Comparison of ENCODE assay signal across 9 mouse cellular contexts in the genomic region with DNA sequence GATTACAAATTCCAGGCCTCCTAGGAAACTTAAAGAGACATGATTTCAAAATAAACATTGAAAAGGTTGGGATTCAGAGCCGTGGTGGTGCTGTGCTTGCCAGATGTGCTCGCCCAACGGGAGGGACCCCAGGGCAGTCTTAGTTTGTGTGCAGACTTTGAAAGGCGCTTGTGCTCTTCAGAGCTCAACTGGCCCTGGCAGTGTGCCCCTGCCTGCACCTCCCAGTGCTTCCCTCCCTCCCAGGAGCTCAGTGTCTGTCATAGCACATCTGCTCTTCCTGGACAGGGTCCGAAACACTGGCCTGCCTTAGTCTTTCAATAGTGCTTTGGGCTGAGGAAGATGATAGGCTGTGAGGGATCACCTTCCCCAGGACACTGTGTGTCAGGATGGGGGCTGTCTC. TPM values are rescaled to one million over a fixed set of nuclear protein-coding genes. Genes with fewer than 3 reads are reported as not detected.
DNase-seq lines count a peak whose midpoint lies in the region; ATAC-seq and TF ChIP-seq lines count a peak whose summit lies in the region.
"Had no signal": no experiment of that assay in that cellular context is flagged by ENCODE, and none has a peak within 500 bp of the region (broad histone marks: within the 10 kb centered on the region; RNA-seq: fewer than 3 reads in every experiment).

No protein-coding gene starts in this region.

- no peak overlapping the region for H3K9ac ChIP-seq in forebrain, embryonic 12.5 days
- no peak overlapping the region for H3K9ac ChIP-seq in forebrain, embryonic 15.5 days (replicated peaks)
- H3K9ac ChIP-seq in liver, embryonic 12.5 days = no peak overlapping the region
- no peak overlapping the region for H3K9ac ChIP-seq in liver, postnatal 0 days (replicated peaks)
- H3K9ac ChIP-seq in embryonic facial prominence, embryonic 15.5 days = no peak overlapping the region
- H3K9ac ChIP-seq in limb, embryonic 14.5 days (ENCODE audit: low read depth, low read length, severe bottlenecking) = no peak overlapping the region

- no peaks in the 10 kb centered on the region for H3K9me3 ChIP-seq in forebrain, embryonic 12.5 days
- H3K9me3 ChIP-seq in forebrain, embryonic 15.5 days = no peaks in the 10 kb centered on the region
- no peaks in the 10 kb centered on the region for H3K9me3 ChIP-seq in liver, embryonic 12.5 days (replicated peaks)
- H3K9me3 ChIP-seq in liver, postnatal 0 days (ENCODE audit: low read length) = no peaks in the 10 kb centered on the region
- no peaks in the 10 kb centered on the region for H3K9me3 ChIP-seq in embryonic facial prominence, embryonic 15.5 days (replicated peaks)
- no peaks in the 10 kb centered on the region for H3K9me3 ChIP-seq in limb, embryonic 14.5 days (ENCODE audit: control insufficient read depth, low read length)
- H3K9me3 ChIP-seq: neural tube, embryonic 12.5 days had no signal

- no peak overlapping the region for H3K4me2 ChIP-seq in forebrain, embryonic 12.5 days
- H3K4me2 ChIP-seq in forebrain, embryonic 15.5 days (replicated peaks) = no peak overlapping the region
- no peak overlapping the region for H3K4me2 ChIP-seq in liver, embryonic 12.5 days
- H3K4me2 ChIP-seq in liver, postnatal 0 days (ENCODE audit: low read depth, low read length) = no peak overlapping the region
- H3K4me2 ChIP-seq in embryonic facial prominence, embryonic 15.5 days (replicated peaks) = no peak overlapping the region
- H3K4me2 ChIP-seq in limb, embryonic 14.5 days (replicated peaks; ENCODE audit: low read depth, low read length, severe bottlenecking) = no peak overlapping the region
- H3K4me2 ChIP-seq: neural tube, embryonic 12.5 days had no signal

- ATAC-seq in forebrain, embryonic 12.5 days (ENCODE audit: low FRiP score) = no peak
- no peak for ATAC-seq in forebrain, embryonic 15.5 days (replicated peaks)
- ATAC-seq in liver, embryonic 12.5 days = no peak
- no peak for ATAC-seq in liver, postnatal 0 days
- ATAC-seq in embryonic facial prominence, embryonic 15.5 days (ENCODE audit: insufficient number of reproducible peaks, low FRiP score, low TSS enrichment, low read depth) = peak; percentile 42; the same call in 1 of the 2 replicates
- ATAC-seq in limb, embryonic 14.5 days (ENCODE audit: low FRiP score, low read depth) = no peak

- H3K27ac ChIP-seq in forebrain, embryonic 12.5 days = peak overlapping the region; percentile 44
- H3K27ac ChIP-seq in forebrain, embryonic 15.5 days (replicated peaks) = no peak overlapping the region
- H3K27ac ChIP-seq in liver, embryonic 12.5 days = 0 out of 2 replicates have a peak overlapping the region, but pooled peaks have one; percentile 22
- no peak overlapping the region for H3K27ac ChIP-seq in liver, postnatal 0 days (ENCODE audit: low read depth)
- H3K27ac ChIP-seq in embryonic facial prominence, embryonic 15.5 days (replicated peaks) = peak overlapping the region; percentile 77
- peak overlapping the region; percentile 56; the same call in 1 of the 2 replicates for H3K27ac ChIP-seq in limb, embryonic 14.5 days (replicated peaks; ENCODE audit: low read depth, low read length)
- H3K27ac ChIP-seq: neural tube, embryonic 12.5 days had no signal

- H3K27me3 ChIP-seq in forebrain, embryonic 12.5 days = no peaks in the 10 kb centered on the region
- no peaks in the 10 kb centered on the region for H3K27me3 ChIP-seq in forebrain, embryonic 15.5 days
- H3K27me3 ChIP-seq in liver, embryonic 12.5 days (replicated peaks) = no peaks in the 10 kb centered on the region
- H3K27me3 ChIP-seq in liver, postnatal 0 days (ENCODE audit: insufficient read depth, low read length) = no peaks in the 10 kb centered on the region
- H3K27me3 ChIP-seq in embryonic facial prominence, embryonic 15.5 days = no peaks in the 10 kb centered on the region
- H3K27me3 ChIP-seq in limb, embryonic 14.5 days (ENCODE audit: control insufficient read depth, insufficient read depth, low read length) = no peaks in the 10 kb centered on the region
- H3K27me3 ChIP-seq: neural tube, embryonic 12.5 days had no signal

- no peak for DNase-seq in liver, postnatal 0 days
- DNase-seq in limb, embryonic 14.5 days (ENCODE audit: low spot score) = peak; percentile 21
- no peak for DNase-seq in layer of hippocampus, postnatal 36 days
- no peak for DNase-seq in embryo, embryonic 10.5 days (ENCODE audit: low spot score)

- H3K4me3 ChIP-seq in forebrain, embryonic 12.5 days (replicated peaks) = no peak overlapping the region
- no peak overlapping the region for H3K4me3 ChIP-seq in forebrain, embryonic 15.5 days
- H3K4me3 ChIP-seq in liver, embryonic 12.5 days = no peak overlapping the region
- H3K4me3 ChIP-seq in liver, postnatal 0 days (ENCODE audit: low read depth, low read length) = no peak overlapping the region
- H3K4me3 ChIP-seq in embryonic facial prominence, embryonic 15.5 days (replicated peaks) = no peak overlapping the region
- no peak overlapping the region for H3K4me3 ChIP-seq in limb, embryonic 14.5 days (replicated peaks; ENCODE audit: low read length)
- H3K4me3 ChIP-seq: neural tube, embryonic 12.5 days had no signal

- 62% methylated on average over 5 of the region's 5 CpGs for WGBS in forebrain, embryonic 12.5 days
- 45% methylated on average over 5 of the region's 5 CpGs for WGBS in forebrain, embryonic 15.5 days
- 83% methylated on average over 5 of the region's 5 CpGs for WGBS in liver, embryonic 12.5 days (ENCODE audit: insufficient replicate concordance)
- WGBS in liver, postnatal 0 days (ENCODE audit: insufficient replicate concordance) = 89% methylated on average over 5 of the region's 5 CpGs
- 12% methylated on average over 5 of the region's 5 CpGs for WGBS in embryonic facial prominence, embryonic 15.5 days
- 44% methylated on average over 5 of the region's 5 CpGs for WGBS in limb, embryonic 14.5 days

- TF ChIP-seq CTCF in liver, postnatal 0 days (IDR thresholded peaks at IDR 0.05; ENCODE audit: low read depth) = no peak

- no peak for TF ChIP-seq POLR2A in limb, embryonic 14.5 days (IDR thresholded peaks at IDR 0.05; ENCODE audit: borderline replicate concordance, extremely low read depth, insufficient read depth, insufficient read length)

- H3K4me1 ChIP-seq in forebrain, embryonic 12.5 days = peaks cover 56% of the 10 kb centered on the region
- peaks cover 41% of the 10 kb centered on the region for H3K4me1 ChIP-seq in forebrain, embryonic 15.5 days
- peaks cover 38% of the 10 kb centered on the region for H3K4me1 ChIP-seq in liver, embryonic 12.5 days
- peaks cover 22% of the 10 kb centered on the region for H3K4me1 ChIP-seq in liver, postnatal 0 days (ENCODE audit: insufficient read depth)
- peaks cover 74% of the 10 kb centered on the region for H3K4me1 ChIP-seq in embryonic facial prominence, embryonic 15.5 days
- peaks cover 56% of the 10 kb centered on the region for H3K4me1 ChIP-seq in limb, embryonic 14.5 days (ENCODE audit: control insufficient read depth, insufficient read depth, low read length)

- no peak for TF ChIP-seq EP300 in liver, postnatal 0 days (IDR thresholded peaks at IDR 0.05; ENCODE audit: low read depth)

- no peaks in the 10 kb centered on the region; the same call in 1 of the 2 replicates for H3K36me3 ChIP-seq in forebrain, embryonic 12.5 days (replicated peaks)
- 0 out of 2 replicates have a peak, but pooled peaks cover 2% of the 10 kb centered on the region for H3K36me3 ChIP-seq in forebrain, embryonic 15.5 days
- H3K36me3 ChIP-seq in liver, embryonic 12.5 days = 0 out of 2 replicates have a peak, but pooled peaks cover 6% of the 10 kb centered on the region
- H3K36me3 ChIP-seq in liver, postnatal 0 days (replicated peaks; ENCODE audit: insufficient read depth, low read length) = 0 out of 2 replicates have a peak, but pooled peaks cover 2% of the 10 kb centered on the region
- H3K36me3 ChIP-seq in embryonic facial prominence, embryonic 15.5 days = no peaks in the 10 kb centered on the region
- H3K36me3 ChIP-seq in limb, embryonic 14.5 days (ENCODE audit: control insufficient read depth, insufficient read depth, low read length) = peaks cover 20% of the 10 kb centered on the region; the same call in 1 of the 2 replicates

RNA-seq across cellular contexts. Expression of gene Sec14l1, which starts 15.9 kb away (rescaled TPM):
- 67.2 and 67.6 TPM in 2 replicates for polyA plus RNA-seq in forebrain, embryonic 12.5 days (2016; fragmentation: Nextera tagmentation; extraction: Ambion mirVana)
- polyA plus RNA-seq in forebrain, embryonic 15.5 days (2015; fragmentation: Nextera tagmentation; extraction: Ambion mirVana) = 69.4 and 76.8 TPM in 2 replicates
- 26.9 and 27.5 TPM in 2 replicates for polyA plus RNA-seq in liver, embryonic 12.5 days (2016; fragmentation: Nextera tagmentation; extraction: Ambion mirVana)
- polyA plus RNA-seq in liver, postnatal 0 days (2015; fragmentation: Nextera tagmentation; extraction: Ambion mirVana) = 8.2 and 9.2 TPM in 2 replicates
- 61.4 and 69.3 TPM in 2 replicates for polyA plus RNA-seq in embryonic facial prominence, embryonic 15.5 days (2015; fragmentation: Nextera tagmentation; extraction: Ambion mirVana)
- 72.5 and 85.2 TPM in 2 replicates for polyA plus RNA-seq in limb, embryonic 14.5 days (2012; rRNA removed)
- 38.7 and 40.3 TPM in 2 replicates for polyA plus RNA-seq in limb, embryonic 14.5 days (2014; fragmentation: Nextera tagmentation; extraction: Ambion mirVana)
- total RNA-seq in layer of hippocampus, postnatal 36 days (2021) = 100 to 1,000 TPM; 227 to 241 TPM

Comparison
In these comparisons a context has a peak if more than half of its experiments do, and no peak if none do; other contexts are left out.
1. H3K27ac ChIP-seq: peak in forebrain, embryonic 12.5 days (single experiment), liver, embryonic 12.5 days (single experiment), embryonic facial prominence, embryonic 15.5 days (single experiment) and limb, embryonic 14.5 days (single experiment); none in forebrain, embryonic 15.5 days (single experiment) and liver, postnatal 0 days (single experiment).